Mouse (Mus musculus): ENCODE data around the gene Scap. TPM values are rescaled to one million over a fixed set of nuclear protein-coding genes. Genes with fewer than 3 reads are reported as not detected.
A peak's percentile ranks its signal among the peaks of the same experiment; 100 is the strongest.
"Not testable (repeated sequence)": the region's sequence is repeated elsewhere in the genome, so short reads cannot be mapped to it uniquely, and the experiment has no call there.

Scap gene
- polyA plus RNA-seq, 1 experiment, result 42.1 TPM

DNA sequence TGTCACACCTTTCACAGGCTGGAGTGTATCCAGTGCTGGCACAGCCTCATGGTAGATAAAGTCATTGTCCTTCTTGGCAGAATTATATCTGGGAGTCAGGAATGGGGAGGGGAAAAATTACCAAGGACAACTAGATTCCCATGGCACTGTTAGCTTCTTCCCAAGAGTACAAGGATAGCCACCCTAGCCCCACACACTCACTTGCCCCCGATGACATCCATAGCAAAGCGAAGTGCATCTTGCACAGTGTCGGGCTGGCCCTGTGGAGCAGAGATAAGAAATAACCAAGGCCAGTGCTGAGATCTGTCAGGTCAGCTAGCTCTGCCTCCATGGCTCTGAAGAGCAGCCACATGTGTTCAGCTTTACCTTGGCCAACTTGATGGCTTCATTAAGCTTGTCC lies 57.8 kb downstream of the Scap start:
- Histone ChIP-seq H3K4me3 (replicated peaks; ENCODE audit: extremely low read depth, low read depth, low read length) (no peak overlapping the region), H3K4me1 (ENCODE audit: control insufficient read depth, insufficient read depth, low read length) (no peaks in the 10 kb centered on the region)
- no peak for DNase-seq
- no peak for TF ChIP-seq CTCF (IDR thresholded peaks at IDR 0.05; ENCODE audit: insufficient read depth, low read length)
- TF ChIP-seq POLR2A (IDR thresholded peaks at IDR 0.05; ENCODE audit: borderline replicate concordance, extremely low read depth, low read depth, low read length), result no peak
- 96% methylated on average over 3 of the region's 3 CpGs for WGBS

DNA sequence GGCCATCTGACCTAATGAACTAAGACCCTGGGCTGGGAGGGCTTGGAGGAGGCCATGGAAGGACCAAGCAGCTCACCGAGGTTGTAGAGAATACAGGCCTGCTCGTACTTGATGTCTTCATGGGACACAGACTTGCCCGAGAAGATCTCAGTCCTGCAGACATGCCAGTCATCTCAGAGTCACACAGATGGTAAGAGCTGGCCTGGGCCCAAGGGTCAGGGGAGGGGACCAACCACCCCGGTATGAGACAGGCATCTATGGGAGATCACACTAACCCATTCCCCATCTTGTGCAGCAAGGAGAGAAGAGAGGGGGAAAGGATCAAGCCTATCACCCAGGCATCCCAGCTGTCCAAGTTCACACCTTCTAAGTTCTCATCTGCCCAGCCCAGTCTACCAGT lies 60.2 kb downstream of the Scap start:
- no peak for DNase-seq
- 74% methylated on average over 4 of the region's 4 CpGs for WGBS
- no peak overlapping the region for H3K4me3 ChIP-seq (replicated peaks; ENCODE audit: extremely low read depth, low read depth, low read length)
- TF ChIP-seq POLR2A (IDR thresholded peaks at IDR 0.05; ENCODE audit: borderline replicate concordance, extremely low read depth, low read depth, low read length) (no peak), CTCF (IDR thresholded peaks at IDR 0.05; ENCODE audit: insufficient read depth, low read length) (no peak)
- H3K4me1 ChIP-seq (ENCODE audit: control insufficient read depth, insufficient read depth, low read length), result no peaks in the 10 kb centered on the region

- no peak for TF ChIP-seq CTCF (IDR thresholded peaks at IDR 0.05; ENCODE audit: insufficient read depth, low read length)
- TF ChIP-seq POLR2A (IDR thresholded peaks at IDR 0.05; ENCODE audit: borderline replicate concordance, extremely low read depth, low read depth, low read length), result no peak
- WGBS, result 72% methylated on average over 5 of the region's 5 CpGs
- DNase-seq, result no peak
- no peaks in the 10 kb centered on the region for H3K4me1 ChIP-seq (ENCODE audit: control insufficient read depth, insufficient read depth, low read length)
- H3K4me3 ChIP-seq (replicated peaks; ENCODE audit: extremely low read depth, low read depth, low read length), result no peak overlapping the region
Measured at GRCm38 (mm10) chr9:110400650-110401049, 67.6 kb downstream of the Scap start.

- 94% methylated on average over 2 of the region's 2 CpGs for WGBS
- TF ChIP-seq POLR2A (IDR thresholded peaks at IDR 0.05; ENCODE audit: borderline replicate concordance, extremely low read depth, low read depth, low read length) (no peak), CTCF (IDR thresholded peaks at IDR 0.05; ENCODE audit: insufficient read depth, low read length) (no peak)
- no peak for DNase-seq
- no peak overlapping the region for H3K4me3 ChIP-seq (replicated peaks; ENCODE audit: extremely low read depth, low read depth, low read length)
- H3K4me1 ChIP-seq (ENCODE audit: control insufficient read depth, insufficient read depth, low read length), result peaks cover 7% of the 10 kb centered on the region
Measured at GRCm38 (mm10) chr9:110402731-110403130, 69.6 kb downstream of the Scap start.

DNA sequence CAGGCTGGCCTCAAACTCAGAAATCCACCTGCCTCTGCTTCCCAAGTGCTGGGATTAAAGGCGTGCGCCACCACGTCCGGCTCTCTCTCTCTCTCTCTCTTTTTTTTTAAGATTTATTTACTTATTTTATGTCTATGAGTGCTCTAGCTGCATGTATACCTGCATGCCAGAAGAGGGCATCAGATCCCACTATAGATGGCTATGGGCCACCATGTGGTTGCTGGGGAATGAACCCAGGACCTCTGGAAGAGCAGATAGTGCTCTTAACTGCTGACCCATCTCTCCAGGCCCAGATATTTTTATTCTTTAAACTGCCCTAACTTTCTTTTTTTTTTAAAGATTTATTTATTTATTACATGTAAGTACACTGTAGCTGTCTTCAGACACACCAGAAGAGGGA lies 70.2 kb downstream of the Scap start:
- DNase-seq; H3K4me1 ChIP-seq (ENCODE audit: control insufficient read depth, insufficient read depth, low read length); H3K4me3 ChIP-seq (replicated peaks; ENCODE audit: extremely low read depth, low read depth, low read length): not testable (repeated sequence)

GRCm38 (mm10) chr9:110407311-110408098 lies 74.4 kb downstream of the Scap start:
- Histone ChIP-seq H3K4me1 (ENCODE audit: control insufficient read depth, insufficient read depth, low read length) (peaks cover 9% of the 10 kb centered on the region), H3K4me3 (replicated peaks; ENCODE audit: extremely low read depth, low read depth, low read length) (peak overlapping the region; percentile 83)
- WGBS, result under 1% methylated on average over 40 of the region's 41 CpGs
- no peak for TF ChIP-seq CTCF (IDR thresholded peaks at IDR 0.05; ENCODE audit: insufficient read depth, low read length)
- no peak; the same call in 1 of the 2 replicates for TF ChIP-seq POLR2A (IDR thresholded peaks at IDR 0.05; ENCODE audit: borderline replicate concordance, extremely low read depth, low read depth, low read length)
- DNase-seq, result no peak

More for the DNA sequence above, 70.2 kb downstream of the Scap start:
- 81% methylated on average over 4 of the region's 4 CpGs for WGBS

DNA sequence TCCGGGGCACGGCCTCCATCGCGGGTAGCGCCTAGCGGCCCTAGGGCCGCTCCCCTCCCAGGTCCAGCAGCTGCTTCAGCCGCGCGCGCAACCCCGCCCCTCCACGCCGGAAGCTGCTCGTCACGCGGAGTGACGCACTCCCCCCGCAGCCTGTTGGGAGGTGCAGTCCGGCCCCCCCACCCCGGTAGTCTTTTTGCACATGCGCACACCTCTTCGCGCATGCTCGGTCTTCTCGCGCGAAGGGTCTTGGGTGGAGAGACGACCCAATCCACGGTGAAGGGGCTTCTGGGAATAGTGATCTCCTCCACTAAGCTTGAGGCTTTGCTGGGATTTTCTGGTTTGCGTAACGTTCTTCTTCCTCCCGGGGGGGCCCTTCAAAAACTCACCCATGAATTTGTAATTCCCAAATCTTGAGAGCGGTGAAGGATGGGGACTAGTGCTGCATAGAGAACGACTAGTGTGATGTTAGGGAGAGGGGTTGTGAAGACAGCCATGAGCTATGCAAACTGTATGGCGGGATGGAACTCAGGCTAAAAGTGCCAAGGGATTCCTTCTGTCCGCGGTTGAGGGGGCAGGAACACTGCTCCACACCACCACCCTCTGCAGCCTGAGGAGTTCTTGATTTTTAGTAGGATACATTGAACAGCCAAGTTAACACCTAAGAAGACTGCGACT lies 75.1 kb downstream of the Scap start, which contains the start of gene Ptpn23:
Gene Ptpn23 (minus strand): TSS at position 115 of the 675 bp plus-strand sequence.
- peak; percentile 93 for DNase-seq
- Histone ChIP-seq H3K4me3 (replicated peaks; ENCODE audit: extremely low read depth, low read depth, low read length) (peak within 1 kb of the TSS; percentile 83), H3K4me1 (ENCODE audit: control insufficient read depth, insufficient read depth, low read length) (peaks cover 9% of the 10 kb centered on the region)
- TF ChIP-seq CTCF (IDR thresholded peaks at IDR 0.05; ENCODE audit: insufficient read depth, low read length), result no peak
- peak; percentile 62; the same call in 1 of the 2 replicates for TF ChIP-seq POLR2A (IDR thresholded peaks at IDR 0.05; ENCODE audit: borderline replicate concordance, extremely low read depth, low read depth, low read length)
- under 1% methylated on average over 39 of the region's 39 CpGs for WGBS

DNA sequence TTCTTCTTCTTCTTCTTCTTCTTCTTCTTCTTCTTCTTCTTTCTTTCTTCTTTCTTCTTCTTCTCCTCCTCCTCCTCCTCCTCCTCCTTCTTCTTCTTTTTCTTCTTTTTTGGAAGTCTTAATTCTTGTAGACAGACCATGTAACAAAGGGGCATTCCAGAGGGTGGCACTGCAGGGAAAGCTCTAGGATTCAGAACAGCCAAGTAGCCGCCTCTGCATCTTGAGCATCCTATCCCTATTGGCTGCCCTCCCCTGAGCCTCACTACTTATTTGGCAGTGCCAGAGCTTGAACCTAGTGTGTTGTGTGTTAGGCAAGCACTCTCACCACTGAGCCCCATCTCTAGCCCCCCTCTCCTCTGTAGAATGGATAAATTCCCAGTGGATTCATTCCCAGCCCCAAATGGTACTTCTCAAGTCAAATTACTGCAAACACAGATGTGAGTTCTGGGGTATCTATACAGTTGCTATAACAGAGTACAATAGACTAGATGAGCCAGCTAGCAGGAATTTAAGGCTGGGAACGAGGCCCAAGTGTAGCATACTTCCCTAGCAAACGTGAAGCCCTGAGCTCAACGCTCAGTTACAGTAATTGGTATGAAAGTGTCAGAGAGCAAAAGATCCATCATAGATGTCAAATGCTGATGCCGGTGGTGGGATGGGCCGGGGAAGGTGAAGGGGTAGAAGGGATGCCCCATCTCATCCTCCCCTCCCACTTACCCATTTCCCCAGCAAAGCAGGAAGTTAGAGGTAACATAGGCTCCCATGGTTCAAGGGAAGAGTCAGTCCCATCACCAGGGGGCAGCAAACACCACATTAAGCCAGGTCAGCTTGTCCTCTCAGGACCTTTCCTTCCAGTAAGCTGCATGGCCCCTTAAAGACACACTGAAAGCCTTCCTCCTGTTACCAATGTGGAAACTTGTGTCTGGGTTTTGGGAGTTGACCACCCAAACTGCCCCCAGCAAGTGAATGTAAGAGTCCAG lies 78.1 kb downstream of the Scap start:
- TF ChIP-seq POLR2A (IDR thresholded peaks at IDR 0.05; ENCODE audit: borderline replicate concordance, extremely low read depth, low read depth, low read length), result no peak
- peak; percentile 95 for TF ChIP-seq CTCF (IDR thresholded peaks at IDR 0.05; ENCODE audit: insufficient read depth, low read length)
- Histone ChIP-seq H3K4me3 (replicated peaks; ENCODE audit: extremely low read depth, low read depth, low read length) (no peak overlapping the region), H3K4me1 (ENCODE audit: control insufficient read depth, insufficient read depth, low read length) (peaks cover 9% of the 10 kb centered on the region)
- DNase-seq, result peak; percentile 82
- 23% methylated on average over 6 of the region's 6 CpGs for WGBS

GRCm38 (mm10) chr9:110412926-110413325 lies 79.8 kb downstream of the Scap start:
- WGBS, result 38% methylated on average over 7 of the region's 7 CpGs
- peaks cover 3% of the 10 kb centered on the region; the same call in 1 of the 2 replicates for H3K4me1 ChIP-seq (ENCODE audit: control insufficient read depth, insufficient read depth, low read length)
- no peak for TF ChIP-seq CTCF (IDR thresholded peaks at IDR 0.05; ENCODE audit: insufficient read depth, low read length)
- no peak for TF ChIP-seq POLR2A (IDR thresholded peaks at IDR 0.05; ENCODE audit: borderline replicate concordance, extremely low read depth, low read depth, low read length)
- H3K4me3 ChIP-seq (replicated peaks; ENCODE audit: extremely low read depth, low read depth, low read length), result no peak overlapping the region
- DNase-seq, result peak; percentile 20

All from lung, adult 2 months (tissue).